Mouse (Mus musculus) kidney, embryonic 14.5 days (tissue): ENCODE data around the gene 4933405L10Rik. TPM values are rescaled to one million over a fixed set of nuclear protein-coding genes. Genes with fewer than 3 reads are reported as not detected.

Experiments used
- ATAC-seq: fragments of 200-750 bp; cut with Nextera tagmentation; 2 replicates; pipeline ENCODE4 v1.8.0; 2017; ENCODE audit warnings: moderate number of reproducible peaks, mild to moderate bottlenecking, moderate TSS enrichment, moderate library complexity; ENCODE audit not compliant: low FRiP score, low TSS enrichment
- H3K27ac ChIP-seq: fragments of 300-500 bp; sonication (generic); 2 replicates; pipeline ENCODE4 v1.5.1; 2014; ENCODE audit warnings: low read depth, mild to moderate bottlenecking, low read length, moderate library complexity, mixed read lengths
- H3K27me3 ChIP-seq: fragments of 300-500 bp; sonication (generic); 2 replicates; pipeline ENCODE4 v1.6.1; 2014; ENCODE audit warnings: mild to moderate bottlenecking, low read length; ENCODE audit not compliant: control insufficient read depth, insufficient read depth
- H3K36me3 ChIP-seq: fragments of 300-500 bp; sonication (generic); 2 replicates; pipeline ENCODE4 v1.6.1; 2014; ENCODE audit warnings: low read length, mixed read lengths; ENCODE audit not compliant: control insufficient read depth, insufficient read depth
- H3K4me1 ChIP-seq: fragments of 300-500 bp; sonication (generic); 2 replicates; pipeline ENCODE4 v1.6.1; 2014; ENCODE audit warnings: low read length, mixed read lengths; ENCODE audit not compliant: control insufficient read depth, insufficient read depth
- H3K4me2 ChIP-seq: fragments of 300-500 bp; sonication (generic); replicated peaks from 2 replicates; pipeline ENCODE4 v1.6.1; 2014; ENCODE audit warnings: low read depth, mild to moderate bottlenecking, low read length
- H3K4me3 ChIP-seq: fragments of 300-500 bp; sonication (generic); 2 replicates; pipeline ENCODE4 v1.5.1; 2014; ENCODE audit warnings: mild to moderate bottlenecking, low read length
- H3K9ac ChIP-seq: fragments of 300-500 bp; sonication (generic); 2 replicates; pipeline ENCODE4 v1.6.1; 2014; ENCODE audit warnings: low read depth, mild to moderate bottlenecking, low read length, moderate library complexity
- H3K9me3 ChIP-seq: fragments of 300-500 bp; sonication (generic); 2 replicates; pipeline ENCODE4 v1.6.1; 2016; ENCODE audit warnings: low read length; ENCODE audit not compliant: control insufficient read depth
- WGBS: fragments of 180-500 bp; shearing (Covaris S2); extraction: QIAGEN DNeasy Blood & Tissue Kit; methylation state at CpG from one replicate; pipeline ENCODE4 v1.1.7; 2014; 5-methylcytosine and 5-hydroxymethylcytosine counted together
- polyA plus RNA-seq: library from polyadenylated mRNA; unstranded; fragments of >200 nt; fragmentation: Nextera tagmentation; extraction: Ambion mirVana; gene quantifications from 2 replicates; pipeline ENCODE4 v1.2.1, GENCODE M21; 2014

The 4933405L10Rik gene
- polyA plus RNA-seq, 1 experiment from 2014 or later = not detected

DNA sequence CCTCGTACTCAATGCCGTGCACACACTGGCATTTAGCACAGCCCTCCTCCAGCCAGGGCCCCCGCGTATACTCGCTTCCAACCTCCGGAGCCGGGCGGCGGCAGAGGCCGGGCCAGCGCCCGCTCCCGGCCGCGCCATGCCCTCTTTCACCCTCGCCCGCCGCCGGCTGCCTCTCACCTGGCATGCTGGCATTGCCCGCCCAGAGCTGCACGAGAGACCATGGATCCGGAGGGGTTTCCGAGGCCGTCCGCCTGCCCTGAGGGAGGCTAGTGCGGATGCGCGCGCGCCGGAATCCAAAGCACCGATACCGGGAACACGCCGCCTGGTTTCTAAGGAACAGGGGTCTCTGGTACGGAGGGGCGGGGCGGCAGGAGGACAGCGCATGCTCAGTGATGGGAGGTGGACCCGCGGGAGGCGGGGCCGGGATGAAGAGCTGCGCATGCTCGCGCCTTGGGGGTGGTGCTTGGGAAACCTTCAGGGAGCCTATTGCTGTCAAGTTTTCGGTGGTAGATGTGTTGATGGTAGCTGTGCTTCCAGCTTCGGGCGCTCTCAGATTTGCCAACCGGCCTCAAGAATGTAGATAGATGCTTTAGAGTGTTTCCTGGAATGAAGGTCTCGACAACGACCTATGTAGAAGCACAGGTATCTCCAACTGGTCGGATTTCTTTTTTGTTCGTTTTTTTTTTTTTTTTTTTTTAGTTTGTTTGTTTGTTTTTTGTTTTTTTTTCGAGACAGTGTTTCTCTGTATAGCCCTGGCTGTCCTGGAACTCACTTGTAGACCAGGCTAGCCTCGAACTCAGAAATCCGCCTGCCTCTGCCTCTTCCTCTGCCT, 51.0 kb downstream of the 4933405L10Rik start, which contains the start of gene Gfod2:
Gfod2 (minus strand) TSS at position 388 of the 832 bp plus-strand sequence.
- Histone ChIP-seq H3K4me3 (peak within 1 kb of the TSS; percentile 97), H3K27me3 (no peaks in the 10 kb centered on the region), H3K4me2 (peak within 1 kb of the TSS; percentile 61), H3K4me1 (no peaks in the 10 kb centered on the region), H3K9ac (peak within 1 kb of the TSS; percentile 82), H3K9me3 (no peaks in the 10 kb centered on the region), H3K36me3 (no peaks in the 10 kb centered on the region), H3K27ac (peak within 1 kb of the TSS; percentile 55; the same call in 1 of the 2 replicates)
- ATAC-seq = peak; percentile 99
- WGBS = 3% methylated on average over 57 of the region's 57 CpGs

Other genes starting within 250 kb of the 4933405L10Rik start
- 18.3 and 22.3 TPM in 2 replicates for gene Tppp3, start 236.1 kb upstream of the 4933405L10Rik start, polyA plus RNA-seq
- gene Zdhhc1, start 210.8 kb upstream of the 4933405L10Rik start, polyA plus RNA-seq = 27.4 and 37.3 TPM in 2 replicates
- gene Hsd11b2, start 188.9 kb upstream of the 4933405L10Rik start, polyA plus RNA-seq = 32.9 and 40.2 TPM in 2 replicates
- 73.9 and 90.1 TPM in 2 replicates for gene Atp6v0d1, start 141.6 kb upstream of the 4933405L10Rik start, polyA plus RNA-seq
- gene Ripor1, start 102.4 kb upstream of the 4933405L10Rik start, polyA plus RNA-seq = 17.3 and 28.4 TPM in 2 replicates
- 73.0 and 139 TPM in 2 replicates for gene Ctcf, start 71.1 kb upstream of the 4933405L10Rik start, polyA plus RNA-seq
- 1.3 and 1.4 TPM in 2 replicates for gene Agrp, start 70.3 kb upstream of the 4933405L10Rik start, polyA plus RNA-seq
- gene Carmil2, start 21.4 kb upstream of the 4933405L10Rik start, polyA plus RNA-seq = 0.33 and 0.65 TPM in 2 replicates
- 50.3 and 62.0 TPM in 2 replicates for gene Acd, start 6.6 kb upstream of the 4933405L10Rik start, polyA plus RNA-seq
- 15.6 and 16.1 TPM in 2 replicates for gene Pard6a, start 6.5 kb upstream of the 4933405L10Rik start, polyA plus RNA-seq
- 33.0 and 36.2 TPM in 2 replicates for gene Enkd1, start 555 bp downstream of the 4933405L10Rik start, polyA plus RNA-seq
- 11.9 and 15.8 TPM in 2 replicates for gene Gfod2, start 51.0 kb downstream of the 4933405L10Rik start, polyA plus RNA-seq
- 13.6 and 14.9 TPM in 2 replicates for gene Ranbp10, start 119.7 kb downstream of the 4933405L10Rik start, polyA plus RNA-seq
- 0.14 and 0.27 TPM in 2 replicates for gene Tsnaxip1, start 120.1 kb downstream of the 4933405L10Rik start, polyA plus RNA-seq
- gene Cenpt, start 145.6 kb downstream of the 4933405L10Rik start, polyA plus RNA-seq = 31.1 and 41.0 TPM in 2 replicates
- gene Thap11, start 147.5 kb downstream of the 4933405L10Rik start, polyA plus RNA-seq = 57.2 and 65.0 TPM in 2 replicates
- gene Nutf2, start 152.9 kb downstream of the 4933405L10Rik start, polyA plus RNA-seq = 329 and 342 TPM in 2 replicates
- gene Edc4, start 173.2 kb downstream of the 4933405L10Rik start, polyA plus RNA-seq = 34.9 and 49.7 TPM in 2 replicates
- 1.0 and 1.1 TPM in 2 replicates for gene Nrn1l, start 185.9 kb downstream of the 4933405L10Rik start, polyA plus RNA-seq
- 20.5 and 34.5 TPM in 2 replicates for gene Pskh1, start 192.8 kb downstream of the 4933405L10Rik start, polyA plus RNA-seq
- gene Ctrl, start 226.2 kb downstream of the 4933405L10Rik start, polyA plus RNA-seq = 1.5 and 2.0 TPM in 2 replicates
- 38.7 and 47.6 TPM in 2 replicates for gene Psmb10, start 230.8 kb downstream of the 4933405L10Rik start, polyA plus RNA-seq
- gene Lcat, start 235.7 kb downstream of the 4933405L10Rik start, polyA plus RNA-seq = 0.89 and 1.6 TPM in 2 replicates